Mouse (Mus musculus) left cerebral cortex, adult 9 months (tissue): ENCODE measurements at regions not wholly inside any gene's neighbourhood (a gene's known extent, or its start where the extent isn't known, plus 50 kb on each side); places are given as distances from the start of the nearest gene placed in this dataset.

Experiments
- DNase-seq, 2 experiments: peaks; one replicate each; pipeline ENCODE4 v3.0.0; 2022; ENCODE audit warnings: low spot score in 2 of 2

- no peak for DNase-seq
Measured at GRCm38 (mm10) chr13:70124860-70125545, 322.8 kb downstream of the Med10 start.

- peak; percentile 18 to 22 for DNase-seq
Measured at GRCm38 (mm10) chr13:70127310-70127709, 325.1 kb downstream of the Med10 start.

- DNase-seq: no peak
Measured at GRCm38 (mm10) chr13:70134544-70134943, 332.3 kb downstream of the Med10 start.

GRCm38 (mm10) chr13:70136209-70136608, 334.0 kb downstream of the Med10 start:
- no peak for DNase-seq

- DNase-seq: no peak
Measured at GRCm38 (mm10) chr13:70144461-70144860, 342.3 kb downstream of the Med10 start.

GRCm38 (mm10) chr13:70145466-70145865, 343.3 kb downstream of the Med10 start:
- DNase-seq: no peak

- no peak for DNase-seq
Measured at GRCm38 (mm10) chr13:70149041-70149898, 347.1 kb downstream of the Med10 start.

- no peak for DNase-seq
Measured at GRCm38 (mm10) chr13:70149899-70150184, 347.6 kb downstream of the Med10 start.

- no peak for DNase-seq
Measured at GRCm38 (mm10) chr13:70153062-70153461, 350.9 kb downstream of the Med10 start.

- DNase-seq: no peak
Measured at GRCm38 (mm10) chr13:70155596-70155995, 353.4 kb downstream of the Med10 start.

GRCm38 (mm10) chr13:70156975-70157588, 354.9 kb downstream of the Med10 start:
- DNase-seq: no peak

GRCm38 (mm10) chr13:70159065-70159464, 356.9 kb downstream of the Med10 start:
- no peak for DNase-seq

- DNase-seq: peak in 1 of 2 experiments; percentile 68
Measured at GRCm38 (mm10) chr13:70159604-70160003, 357.4 kb downstream of the Med10 start.

- DNase-seq: no peak
Measured at GRCm38 (mm10) chr13:70162115-70162514, 359.9 kb downstream of the Med10 start.

GRCm38 (mm10) chr13:70165511-70166225, 363.5 kb downstream of the Med10 start:
- DNase-seq: no peak

GRCm38 (mm10) chr13:70167747-70168146, 365.6 kb downstream of the Med10 start:
- no peak for DNase-seq

- no peak for DNase-seq
Measured at GRCm38 (mm10) chr13:70168906-70169305, 366.7 kb downstream of the Med10 start.

GRCm38 (mm10) chr13:70177066-70177465, 374.9 kb downstream of the Med10 start:
- no peak for DNase-seq

GRCm38 (mm10) chr13:70178073-70178491, 375.9 kb downstream of the Med10 start:
- DNase-seq: no peak

- no peak for DNase-seq
Measured at GRCm38 (mm10) chr13:70190978-70191377, 388.8 kb downstream of the Med10 start.

GRCm38 (mm10) chr13:70192101-70193025, 390.2 kb downstream of the Med10 start:
- peak; percentile 32 to 43 for DNase-seq
